Mouse (Mus musculus): ENCODE results near the gene Mamdc2.

Gene Mamdc2

GRCm38 (mm10) chr19:23281911-23282660, 166.2 kb downstream of the Mamdc2 start:
- no peak for DNase-seq (ENCODE audit: low read depth in 2 of 2, low spot score in 2 of 2)

GRCm38 (mm10) chr19:23274054-23274724, 174.1 kb downstream of the Mamdc2 start:
- DNase-seq (ENCODE audit: low read depth in 2 of 2, low spot score in 2 of 2): no peak

- DNase-seq (ENCODE audit: low read depth in 2 of 2, low spot score in 2 of 2): peak; percentile 93 to 94
Observed at GRCm38 (mm10) chr19:23273355-23274053, 174.7 kb downstream of the Mamdc2 start, which contains the start of gene Smc5. Gene Smc5 (minus strand): TSS chr19:23273897.

GRCm38 (mm10) chr19:23256771-23257170, 191.5 kb downstream of the Mamdc2 start:
- no peak for DNase-seq (ENCODE audit: low read depth in 2 of 2, low spot score in 2 of 2)

Data from CD8-positive naive resting alpha-beta T cell, adult 2 months (primary cell).